Mouse (Mus musculus) kidney, adult 2 months (tissue): ENCODE measurements around the gene Nav2. TPM values are rescaled to one million over a fixed set of nuclear protein-coding genes. Genes with fewer than 3 reads are reported as not detected.

Source experiments
- DNase-seq: peaks from one replicate; pipeline ENCODE4 v3.0.0; 2021
- H3K27ac ChIP-seq: fragments of 200-500 bp; 2 replicates; pipeline ENCODE4 v1.5.1; 2012; ENCODE audit warnings: low read depth, low read length, control low read depth, inconsistent platforms; ENCODE audit not compliant: insufficient read depth
- H3K27me3 ChIP-seq: fragments of 200-500 bp; replicated peaks from 2 replicates; pipeline ENCODE4 v1.6.1; 2012; ENCODE audit warnings: mild to moderate bottlenecking, moderate library complexity, low read length, inconsistent platforms; ENCODE audit not compliant: control insufficient read depth, insufficient read depth
- H3K36me3 ChIP-seq: fragments of 200-500 bp; 2 replicates; pipeline ENCODE4 v1.6.1; 2012; ENCODE audit warnings: mild to moderate bottlenecking, moderate library complexity, low read length, inconsistent platforms; ENCODE audit not compliant: control insufficient read depth, insufficient read depth
- H3K4me1 ChIP-seq: fragments of 200-500 bp; 2 replicates; pipeline ENCODE4 v1.6.1; 2011; ENCODE audit warnings: low read length; ENCODE audit not compliant: control insufficient read depth, insufficient read depth
- H3K4me3 ChIP-seq: fragments of 200-500 bp; 2 replicates; pipeline ENCODE4 v1.5.1; 2011; ENCODE audit warnings: mild to moderate bottlenecking, low read depth, low read length, control low read depth; ENCODE audit not compliant: insufficient read depth
- CTCF ChIP-seq: fragments of 200-500 bp; conservative IDR thresholded peaks from 2 replicates; pipeline ENCODE4 v1.5.1; 2011; ENCODE audit warnings: low read depth, mild to moderate bottlenecking, control low read depth, low read length, moderate library complexity, mixed read lengths; ENCODE audit not compliant: insufficient read depth, insufficient read length
- POLR2A ChIP-seq: fragments of 200-500 bp; IDR thresholded peaks from one replicate; pipeline ENCODE4 v1.6.1; 2011; ENCODE audit warnings: low read depth, low read length, control low read depth
- WGBS: fragments of 180-500 bp; shearing (Covaris S2); methylation state at CpG from one replicate; pipeline ENCODE4 v1.1.7; 2018; 5-methylcytosine and 5-hydroxymethylcytosine counted together
- polyA plus RNA-seq: library from polyadenylated mRNA; depleted of rRNA; stranded (reverse); fragments of >200 nt; gene quantifications from 2 replicates; pipeline ENCODE4 v1.2.3, GENCODE M21; 2012

The Nav2 gene
- polyA plus RNA-seq, 1 experiment, result 18.3 TPM

- peak; percentile 62 for DNase-seq
- TF ChIP-seq CTCF (no peak), POLR2A (no peak)
- peak overlapping the region; percentile 53 for H3K27ac ChIP-seq
- H3K4me1 ChIP-seq, result peaks cover 20% of the 10 kb centered on the region
- no peak overlapping the region for H3K4me3 ChIP-seq
- no peaks in the 10 kb centered on the region for H3K27me3 ChIP-seq
- 41% methylated on average over 6 of the region's 6 CpGs for WGBS
- H3K36me3 ChIP-seq, result no peaks in the 10 kb centered on the region
Observed at GRCm38 (mm10) chr7:49513763-49514437, 605.4 kb downstream of the Nav2 start.

GRCm38 (mm10) chr7:49515012-49515411, 606.5 kb downstream of the Nav2 start:
- H3K27me3 ChIP-seq, result no peaks in the 10 kb centered on the region
- 0 out of 2 replicates have a peak overlapping the region, but pooled peaks have one; percentile 53 for H3K27ac ChIP-seq
- peak; percentile 90 for DNase-seq
- WGBS, result 28% methylated on average over 2 of the region's 2 CpGs
- H3K4me1 ChIP-seq, result peaks cover 21% of the 10 kb centered on the region
- H3K36me3 ChIP-seq, result no peaks in the 10 kb centered on the region
- TF ChIP-seq POLR2A, result no peak
- no peak for TF ChIP-seq CTCF
- H3K4me3 ChIP-seq, result no peak overlapping the region

- Histone ChIP-seq H3K27ac (peak overlapping the region; percentile 18; the same call in 1 of the 2 replicates), H3K4me3 (no peak overlapping the region), H3K4me1 (peaks cover 16% of the 10 kb centered on the region; the same call in 1 of the 2 replicates), H3K27me3 (no peaks in the 10 kb centered on the region), H3K36me3 (no peaks in the 10 kb centered on the region)
- DNase-seq, result peak; percentile 91
- TF ChIP-seq POLR2A, result no peak
- TF ChIP-seq CTCF, result no peak
- 46% methylated on average over 2 of the region's 2 CpGs for WGBS
Observed at GRCm38 (mm10) chr7:49520504-49520903, 612.0 kb downstream of the Nav2 start.

GRCm38 (mm10) chr7:49521349-49521748, 612.8 kb downstream of the Nav2 start:
- 37% methylated on average over 4 of the region's 4 CpGs for whole genome bisulfite sequencing
- no peak for DNase-seq
- Histone ChIP-seq H3K4me3 (no peak overlapping the region), H3K4me1 (peaks cover 20% of the 10 kb centered on the region; the same call in 1 of the 2 replicates), H3K36me3 (no peaks in the 10 kb centered on the region), H3K27me3 (no peaks in the 10 kb centered on the region), H3K27ac (no peak overlapping the region)
- TF ChIP-seq POLR2A (no peak), CTCF (no peak)

- H3K4me1 ChIP-seq, result peaks cover 20% of the 10 kb centered on the region; the same call in 1 of the 2 replicates
- no peak for DNase-seq
- no peaks in the 10 kb centered on the region for H3K27me3 ChIP-seq
- H3K4me3 ChIP-seq, result no peak overlapping the region
- no peaks in the 10 kb centered on the region for H3K36me3 ChIP-seq
- 11% methylated on average over 9 of the region's 9 CpGs for WGBS
- H3K27ac ChIP-seq, result no peak overlapping the region
- TF ChIP-seq POLR2A, result no peak
Observed at GRCm38 (mm10) chr7:49521976-49522375, 613.5 kb downstream of the Nav2 start.

- 4% methylated on average over 24 of the region's 24 CpGs for whole genome bisulfite sequencing
- Histone ChIP-seq H3K36me3 (no peaks in the 10 kb centered on the region), H3K4me1 (peaks cover 24% of the 10 kb centered on the region; the same call in 1 of the 2 replicates), H3K27ac (peak overlapping the region; percentile 91), H3K4me3 (peak overlapping the region; percentile 56), H3K27me3 (no peaks in the 10 kb centered on the region)
- DNase-seq, result peak; percentile 82
- no peak for TF ChIP-seq CTCF
- no peak for TF ChIP-seq POLR2A
Observed at GRCm38 (mm10) chr7:49522411-49523114, 614.0 kb downstream of the Nav2 start.

- H3K36me3 ChIP-seq, result no peaks in the 10 kb centered on the region
- H3K4me1 ChIP-seq, result peaks cover 25% of the 10 kb centered on the region; the same call in 1 of the 2 replicates
- 28% methylated on average over 4 of the region's 4 CpGs for whole genome bisulfite sequencing
- no peaks in the 10 kb centered on the region for H3K27me3 ChIP-seq
- TF ChIP-seq CTCF, result no peak
- no peak for TF ChIP-seq POLR2A
- H3K4me3 ChIP-seq, result peak overlapping the region; percentile 56
- no peak for DNase-seq
- peak overlapping the region; percentile 91 for H3K27ac ChIP-seq
Observed at GRCm38 (mm10) chr7:49523115-49523445, 614.6 kb downstream of the Nav2 start.
